24 mouse cellular contexts compared by ENCODE assay signal in the genomic region with DNA sequence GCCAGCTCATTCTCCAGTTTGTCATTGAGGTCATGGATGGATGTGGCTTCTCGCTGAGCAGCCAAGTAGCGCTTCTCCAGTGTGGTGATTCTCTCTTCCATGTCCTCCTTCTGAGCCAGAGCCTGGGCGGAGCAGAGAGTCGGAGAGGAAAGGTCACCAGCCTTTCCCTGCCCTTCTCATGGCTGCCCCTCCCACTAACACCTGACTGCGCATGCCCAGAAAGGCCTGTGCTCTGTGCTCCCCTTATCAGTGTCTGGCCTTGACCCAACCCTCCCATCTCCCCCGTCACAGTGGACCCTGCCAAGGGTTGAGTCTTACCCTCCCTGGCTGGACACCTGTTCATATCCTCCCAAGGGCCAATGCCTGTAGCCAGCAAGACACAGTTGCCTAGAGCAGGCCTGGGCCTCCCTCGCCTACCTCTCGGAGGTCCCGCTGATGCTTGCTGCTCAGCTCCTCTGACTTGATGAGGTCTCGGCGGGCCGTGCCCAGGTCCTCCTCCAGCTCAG. TPM values are rescaled to one million over a fixed set of nuclear protein-coding genes. Genes with fewer than 3 reads are reported as not detected.
"Had no signal": no experiment of that assay in that cellular context is flagged by ENCODE, and none has a peak within 500 bp of the region (broad histone marks: within the 10 kb centered on the region; RNA-seq: fewer than 3 reads in every experiment).

No protein-coding gene starts in this region.

- H3K4me2 ChIP-seq: kidney, embryonic 15.5 days; liver, embryonic 11.5 days; liver, embryonic 15.5 days; midbrain, embryonic 13.5 days; neural tube, embryonic 15.5 days; stomach, embryonic 15.5 days had no signal

- H3K27ac ChIP-seq: kidney, embryonic 15.5 days; limb, embryonic 10.5 days; liver, embryonic 15.5 days; midbrain, embryonic 13.5 days; neural tube, embryonic 15.5 days; stomach, embryonic 15.5 days had no signal

- H3K27me3 ChIP-seq: kidney, embryonic 15.5 days; liver, embryonic 15.5 days; midbrain, embryonic 13.5 days; neural tube, embryonic 15.5 days; stomach, embryonic 15.5 days had no signal

- DNase-seq: kidney, postnatal 14 days; lung, adult 2 months; lung, postnatal 36 days; right cerebral cortex, postnatal 14 days; thymus, postnatal 36 days had no signal

- H3K4me3 ChIP-seq: kidney, embryonic 15.5 days; limb, embryonic 10.5 days; liver, embryonic 15.5 days; midbrain, embryonic 13.5 days; myocyte; neural tube, embryonic 15.5 days; stomach, embryonic 15.5 days had no signal

- H3K9me3 ChIP-seq: kidney, embryonic 15.5 days; limb, embryonic 10.5 days; liver, embryonic 15.5 days; midbrain, embryonic 13.5 days; neural tube, embryonic 15.5 days; stomach, embryonic 15.5 days had no signal

- H3K36me3 ChIP-seq: kidney, embryonic 15.5 days; limb, embryonic 10.5 days; liver, embryonic 15.5 days; stomach, embryonic 15.5 days had no signal

- ATAC-seq: lung, postnatal 0 days; midbrain, embryonic 13.5 days had no signal

- H3K9ac ChIP-seq: kidney, embryonic 15.5 days; liver, embryonic 15.5 days; midbrain, embryonic 13.5 days; neural tube, embryonic 15.5 days; stomach, embryonic 15.5 days had no signal

- H3K4me1 ChIP-seq: kidney, embryonic 15.5 days; limb, embryonic 10.5 days; liver, embryonic 15.5 days; midbrain, embryonic 13.5 days; neural tube, embryonic 15.5 days; stomach, embryonic 15.5 days had no signal

RNA-seq across cellular contexts. Expression of a gene that starts 37.1 kb away (rescaled TPM):
- total RNA-seq: layer of hippocampus, adult 8-10 months; layer of hippocampus, postnatal 14 days; left cerebral cortex, adult 18-20 months; left cerebral cortex, postnatal 10 days; megakaryocyte progenitor cell, adult 5-6 weeks had no signal
- polyA plus RNA-seq: large intestine, adult 2 months; lung, postnatal 0 days; midbrain, embryonic 13.5 days; spleen, adult 2 months had no signal

RNA-seq across cellular contexts. Expression of a gene that starts 58.8 kb away (rescaled TPM):
- total RNA-seq: layer of hippocampus, adult 8-10 months; layer of hippocampus, postnatal 14 days; left cerebral cortex, adult 18-20 months; left cerebral cortex, postnatal 10 days; megakaryocyte progenitor cell, adult 5-6 weeks had no signal
- polyA plus RNA-seq: kidney, embryonic 15.5 days; large intestine, adult 2 months; limb, embryonic 10.5 days; limb, embryonic 14.5 days; liver, embryonic 11.5 days; liver, embryonic 15.5 days; lung, adult 2 months; midbrain, embryonic 13.5 days; myocyte; neural tube, embryonic 11.5 days; neural tube, embryonic 15.5 days; spleen, adult 2 months; stomach, embryonic 15.5 days; thymus, postnatal 0 days had no signal
